Mouse (Mus musculus): ENCODE measurements at regions not wholly inside any gene's neighbourhood (a gene's known extent, or its start where the extent isn't known, plus 50 kb on each side); places are given as distances from the start of the nearest gene placed in this dataset.
"Not testable (repeated sequence)": the region's sequence is repeated elsewhere in the genome, so short reads cannot be mapped to it uniquely, and the experiment has no call there.

DNA sequence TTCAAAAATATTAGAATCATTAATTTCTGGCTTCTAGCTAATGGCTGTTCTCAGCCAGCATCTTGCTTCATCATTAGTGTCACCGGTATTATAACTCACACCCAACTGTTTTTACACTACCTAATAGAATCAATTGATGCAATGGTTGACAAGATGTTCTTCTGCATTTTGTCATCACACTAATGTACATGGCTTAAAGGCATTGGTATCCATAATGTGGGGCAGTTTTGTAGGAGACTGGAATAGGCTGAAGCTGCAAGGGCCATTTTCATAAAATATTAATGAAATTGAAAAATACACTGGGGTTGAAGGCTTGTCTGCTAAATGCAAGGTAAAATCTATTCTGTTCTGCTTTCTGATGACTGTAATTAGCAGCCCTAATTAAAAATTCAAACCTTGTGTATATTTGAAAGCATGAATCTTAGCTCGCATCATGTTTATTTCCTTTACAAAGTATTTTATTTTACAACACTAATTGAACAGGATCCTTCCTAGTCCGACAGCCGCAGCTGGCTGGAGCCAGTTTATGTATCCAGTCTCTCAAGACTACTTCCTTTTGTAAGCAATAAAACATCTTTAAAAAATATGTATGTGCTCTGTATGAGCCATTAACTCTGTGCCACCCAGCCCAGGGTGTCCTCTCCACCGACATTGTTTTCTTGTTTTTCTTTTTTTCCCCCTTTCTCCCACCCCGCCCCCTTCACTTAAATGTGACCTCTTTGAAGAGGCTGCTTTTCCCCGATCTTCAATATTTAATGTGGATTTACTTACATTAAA is 259.6 kb downstream of the Pou4f1 start:
- no peak for DNase-seq

DNA sequence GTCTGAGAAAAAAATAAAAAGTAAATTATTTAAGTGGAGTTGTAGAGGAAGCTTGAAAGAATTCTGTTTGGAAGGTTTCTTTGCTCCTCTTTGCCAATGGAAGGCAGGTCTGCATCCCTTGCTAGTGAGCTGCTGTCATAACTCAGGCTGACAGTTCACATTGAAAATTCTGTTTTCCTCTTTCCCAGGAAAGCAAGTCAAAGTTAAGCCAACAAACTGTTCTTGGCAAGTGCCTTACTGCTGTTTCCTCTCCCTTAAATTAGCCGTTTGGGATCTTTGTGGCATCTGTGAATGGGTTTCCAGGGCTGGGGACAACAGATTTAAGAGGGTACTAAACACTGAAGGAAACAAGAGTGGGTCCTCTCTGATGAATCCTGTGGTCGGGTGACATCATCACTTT is 261.2 kb downstream of the Pou4f1 start:
- DNase-seq: no peak

DNA sequence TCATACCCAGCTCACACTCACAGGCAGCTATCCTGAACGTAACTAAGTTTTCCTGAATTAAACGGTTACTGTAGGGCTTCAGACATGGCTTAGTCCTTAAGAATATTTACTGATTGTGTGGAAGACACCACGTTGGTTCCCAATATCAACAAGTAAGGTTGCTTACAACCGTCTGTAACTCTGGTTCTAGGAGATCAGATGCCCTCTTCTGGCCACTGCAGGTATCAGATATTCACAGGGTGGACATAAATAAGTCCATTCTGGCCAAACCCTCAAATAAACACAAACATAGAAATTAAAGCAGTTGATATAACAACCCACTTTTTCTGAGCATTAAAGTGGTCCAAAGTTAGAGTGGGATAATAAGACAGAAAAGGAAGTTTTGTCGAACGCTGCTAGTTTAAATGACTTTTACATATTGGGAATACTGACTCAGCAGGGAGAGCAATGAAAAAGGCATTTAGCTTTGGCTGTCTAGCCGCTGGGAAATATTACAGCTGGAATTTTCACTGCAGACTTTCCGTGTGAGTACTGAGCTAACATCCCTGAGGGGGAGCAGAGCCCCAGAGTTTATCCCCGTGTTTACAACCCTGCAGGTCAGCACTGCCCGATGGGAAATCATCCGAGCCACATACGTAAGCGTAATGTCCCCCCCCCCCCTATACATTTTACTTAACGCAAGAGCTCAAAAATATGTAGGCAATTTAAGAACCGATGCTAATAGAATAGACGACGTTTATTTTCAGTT is 264.4 kb downstream of the Pou4f1 start:
- no peak for DNase-seq

DNA sequence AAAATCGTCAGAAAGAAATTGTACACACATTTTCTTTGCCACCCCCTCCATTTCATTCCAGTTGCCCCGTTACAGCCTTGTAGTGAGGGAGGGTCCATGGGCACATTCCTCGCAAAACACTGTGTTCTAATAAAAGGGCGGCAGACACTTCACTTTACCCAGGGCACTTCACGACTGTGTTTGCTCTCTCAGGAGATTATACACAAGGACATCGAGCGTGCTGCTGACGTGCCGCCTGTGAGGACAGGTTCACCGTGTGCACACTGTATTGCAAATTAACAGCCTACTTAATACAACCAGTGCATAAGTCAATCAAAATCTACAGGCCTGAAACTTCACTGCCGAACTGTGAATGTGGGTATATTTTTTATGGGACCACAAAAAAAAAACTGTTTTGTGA is 274.6 kb downstream of the Pou4f1 start:
- DNase-seq: no peak

DNA sequence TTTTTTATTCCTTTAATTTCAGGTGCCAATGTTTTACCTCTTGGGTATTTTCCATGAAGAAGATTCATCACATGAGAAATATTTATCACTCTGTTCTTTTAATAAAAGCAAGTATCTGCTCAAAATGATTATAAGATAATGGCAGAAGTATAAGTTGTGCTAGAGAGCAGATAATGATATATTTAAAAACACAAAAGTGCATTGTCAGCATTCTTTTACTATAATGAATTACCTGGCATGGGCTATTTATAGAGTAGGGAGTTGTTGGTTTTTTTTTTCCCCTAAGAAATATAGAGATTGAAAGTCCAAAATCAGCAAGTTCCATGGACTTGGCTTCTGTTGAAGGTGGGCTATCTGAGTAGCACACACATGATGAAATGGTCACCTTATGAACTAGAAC is 292.7 kb downstream of the Pou4f1 start:
- DNase-seq: no peak

DNA sequence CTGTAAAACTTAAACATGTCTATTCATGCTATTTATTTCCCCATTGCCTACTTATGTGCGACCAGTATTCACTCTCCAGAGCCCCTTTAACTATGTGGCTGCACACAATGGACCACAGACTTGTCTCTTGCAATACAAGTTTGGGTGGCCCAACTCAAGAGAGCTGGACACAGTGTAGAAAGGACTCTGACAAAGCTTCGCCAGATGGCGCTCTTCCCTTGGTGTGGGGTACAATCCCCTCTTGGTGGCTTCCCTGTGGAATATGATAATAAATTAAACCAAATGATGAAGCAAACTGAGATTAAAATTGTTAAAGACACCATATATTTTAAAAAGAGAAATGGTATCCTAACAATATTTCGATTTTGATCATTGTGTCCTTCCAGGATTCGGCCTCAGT is 302.6 kb upstream of the Ednrb start:
- DNase-seq: no peak

DNA sequence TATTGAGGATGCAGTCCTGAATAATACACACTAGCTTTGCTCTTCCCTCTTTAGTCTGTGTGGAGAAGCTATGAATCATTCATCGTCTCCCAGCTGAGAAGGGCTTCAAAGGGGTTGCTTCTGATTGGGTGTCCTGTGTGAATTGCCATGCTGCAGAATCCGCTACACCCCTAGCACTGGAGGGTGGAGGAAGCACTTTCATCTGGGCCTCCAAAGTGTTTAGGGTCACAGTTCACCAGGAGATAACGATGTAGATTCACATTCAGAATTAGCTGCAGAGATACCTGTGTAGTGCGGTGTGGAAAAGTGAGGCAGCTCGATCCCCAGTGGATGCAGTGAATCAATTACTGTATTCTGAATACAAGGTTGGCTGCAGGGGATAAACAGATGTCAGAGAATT is 301.2 kb upstream of the Ednrb start:
- DNase-seq: no peak

DNA sequence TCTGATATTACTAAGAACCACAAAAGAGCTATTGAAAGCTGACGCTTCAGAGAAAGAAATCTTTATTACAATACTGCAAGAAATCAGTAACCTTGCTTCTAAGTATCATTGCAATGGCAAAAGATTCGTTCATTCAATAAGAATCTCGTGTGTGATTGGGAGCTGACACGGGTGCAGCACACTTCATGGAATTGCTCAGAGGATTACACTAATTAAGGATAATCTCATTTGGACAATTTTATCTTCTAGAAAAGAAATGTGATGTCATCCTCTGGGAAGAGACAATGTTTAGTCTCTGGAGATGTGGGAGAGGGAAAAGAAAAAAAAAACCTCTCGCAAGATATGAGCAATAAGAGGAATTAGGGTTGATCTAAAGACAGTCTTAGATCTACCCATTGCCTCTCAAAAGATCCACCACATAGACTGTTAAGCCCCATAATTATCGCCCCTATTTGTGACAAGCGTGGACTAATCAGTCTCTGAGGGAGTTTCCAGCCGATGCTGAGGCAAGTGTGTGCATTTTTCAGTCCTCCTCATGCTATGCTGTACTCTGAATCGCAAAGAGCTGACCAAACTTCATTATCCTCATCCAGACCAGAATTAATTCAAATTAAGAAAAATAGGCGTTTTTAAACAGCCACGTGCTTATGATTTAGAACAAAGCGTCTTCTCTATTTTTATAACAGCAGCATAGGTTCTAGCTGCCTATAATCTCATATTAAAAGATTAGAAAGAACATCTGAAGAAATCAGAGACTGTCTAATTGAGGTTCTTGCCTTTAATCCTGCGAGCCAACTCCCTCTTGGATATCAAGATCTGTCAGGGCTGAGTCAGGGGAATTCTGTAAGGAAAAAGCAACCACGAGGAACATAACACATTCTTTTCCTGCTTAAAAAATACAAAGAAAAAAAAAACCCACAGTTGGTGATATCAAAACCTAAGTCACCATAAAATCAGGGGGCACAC is 271.1 kb upstream of the Ednrb start:
- DNase-seq: no peak

DNA sequence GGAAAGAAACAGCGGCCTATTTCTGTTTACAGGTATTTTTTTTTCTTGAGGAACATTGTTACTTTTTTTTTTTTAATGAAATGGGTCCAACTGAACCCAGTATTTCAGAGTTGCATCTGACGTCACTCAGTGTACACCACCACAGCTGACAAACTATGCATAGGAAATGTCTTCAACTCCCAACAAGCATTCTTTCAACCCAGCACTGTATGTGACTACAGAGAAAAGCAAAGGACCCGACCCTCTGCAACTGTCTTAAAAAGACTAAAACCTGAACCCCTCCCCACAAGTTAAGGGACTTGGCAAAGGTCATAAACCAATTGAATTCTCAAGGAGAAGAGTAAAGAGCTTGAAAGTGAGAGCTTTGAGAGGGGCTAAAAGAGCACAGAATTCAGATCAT is 270.0 kb upstream of the Ednrb start:
- DNase-seq: no peak

DNA sequence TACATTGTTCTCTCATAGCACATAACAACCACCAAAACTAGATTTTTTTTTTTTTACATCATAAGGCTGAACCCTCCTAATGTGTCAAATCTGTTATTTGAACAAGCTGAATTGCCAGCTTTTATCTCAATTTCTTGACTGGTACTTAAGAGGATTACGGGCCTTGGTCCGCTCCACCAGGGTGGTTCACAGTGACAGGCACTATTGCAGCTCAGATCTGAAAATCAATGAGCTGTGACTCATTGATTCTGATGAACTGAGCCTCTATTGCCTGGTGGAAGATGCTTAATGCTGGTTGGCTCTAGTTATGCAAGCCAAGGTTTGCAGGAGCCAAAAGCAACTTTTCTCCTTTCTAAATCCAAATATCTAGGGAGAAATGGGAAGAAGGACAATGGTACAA is 269.2 kb upstream of the Ednrb start:
- DNase-seq: no peak

DNA sequence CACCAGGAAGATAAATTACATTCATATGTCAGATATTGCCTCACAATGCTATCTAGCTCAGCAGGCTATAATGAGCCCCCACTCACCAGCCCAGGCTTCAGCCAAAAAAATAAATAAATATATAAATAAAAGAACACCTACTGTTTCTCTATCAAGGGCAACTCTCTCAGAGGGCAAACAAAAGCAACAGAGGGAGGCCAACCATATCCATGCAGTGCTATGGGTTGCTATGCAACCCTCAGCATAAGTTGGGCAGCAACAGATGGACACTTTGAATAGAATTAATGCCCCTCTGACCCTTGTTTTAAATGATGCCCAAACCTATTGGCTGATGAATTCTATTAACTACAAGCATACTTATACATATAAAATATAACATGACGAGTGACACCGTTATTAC is 242.2 kb upstream of the Ednrb start:
- DNase-seq: no peak

DNA sequence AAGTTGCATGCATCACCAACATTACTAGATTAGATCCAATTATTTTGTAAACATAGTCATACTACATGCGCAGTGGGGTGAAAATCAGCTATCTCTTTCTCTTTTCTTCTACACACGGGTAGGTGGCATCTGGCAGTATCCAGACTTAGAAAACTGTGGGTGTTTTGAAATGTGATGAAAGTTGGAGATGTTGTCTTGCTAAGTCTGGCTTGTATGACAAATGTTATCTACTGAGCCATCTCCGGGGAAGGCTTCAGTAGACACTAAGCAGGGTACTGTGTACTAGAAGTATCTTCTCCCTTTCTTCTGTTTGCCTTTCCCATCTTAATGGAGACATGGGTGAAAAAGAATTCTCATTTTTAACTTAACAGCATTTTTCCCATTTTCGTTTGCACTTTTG is 220.0 kb upstream of the Ednrb start:
- DNase-seq: not testable (repeated sequence)

DNA sequence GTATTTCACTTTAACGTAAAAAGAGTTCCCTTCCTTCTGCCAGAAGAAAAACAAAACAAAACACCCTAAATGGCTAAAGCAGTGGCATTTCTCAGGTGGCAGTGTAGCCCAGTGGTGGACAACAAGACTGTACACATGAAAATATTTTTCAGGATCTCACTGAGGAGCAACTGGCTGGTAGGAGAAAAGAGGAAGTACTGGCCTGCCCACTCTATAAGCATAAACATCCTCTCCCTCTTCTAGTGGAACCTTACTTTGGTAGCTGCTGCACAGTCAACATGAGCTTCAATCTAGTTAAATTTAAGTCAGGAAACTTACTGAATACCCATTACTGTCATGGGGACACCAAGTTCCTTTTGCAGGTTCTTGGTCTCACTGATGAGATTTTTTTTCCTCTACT is 209.5 kb upstream of the Ednrb start:
- DNase-seq: no peak

DNA sequence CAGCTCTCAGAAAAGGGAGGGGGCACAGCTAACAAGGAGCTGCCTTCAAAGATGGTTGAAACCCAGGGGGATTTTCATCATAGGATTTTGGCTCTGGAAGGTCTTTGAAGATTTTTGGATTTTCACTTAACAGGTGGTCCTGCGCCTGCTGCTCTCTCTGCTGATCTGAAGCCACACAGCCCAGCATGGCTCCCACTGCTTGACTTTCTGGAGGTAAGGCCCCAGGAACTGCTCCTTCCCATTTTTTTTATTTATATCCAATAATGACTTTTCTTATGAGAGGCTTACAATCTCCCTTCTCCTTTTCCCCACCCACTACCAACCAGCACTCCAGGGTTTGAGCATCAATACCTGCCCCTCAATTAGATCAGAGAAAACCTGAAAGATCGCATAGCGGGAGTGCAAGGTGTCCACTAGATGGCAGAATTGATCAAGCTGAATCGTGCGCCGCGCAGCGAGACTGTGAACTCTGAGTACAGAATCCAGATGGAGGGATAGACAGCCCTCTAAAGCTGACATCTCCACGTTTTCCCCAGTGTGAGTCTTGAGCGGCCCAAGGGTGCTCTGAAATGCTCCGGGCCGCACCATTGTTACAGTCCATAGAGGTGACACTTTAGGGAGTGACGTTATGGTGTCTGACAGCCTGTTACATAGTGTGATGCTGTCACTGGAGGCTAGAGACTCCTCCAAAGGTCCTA is 194.6 kb upstream of the Ednrb start:
- peak; percentile 59 for DNase-seq

DNA sequence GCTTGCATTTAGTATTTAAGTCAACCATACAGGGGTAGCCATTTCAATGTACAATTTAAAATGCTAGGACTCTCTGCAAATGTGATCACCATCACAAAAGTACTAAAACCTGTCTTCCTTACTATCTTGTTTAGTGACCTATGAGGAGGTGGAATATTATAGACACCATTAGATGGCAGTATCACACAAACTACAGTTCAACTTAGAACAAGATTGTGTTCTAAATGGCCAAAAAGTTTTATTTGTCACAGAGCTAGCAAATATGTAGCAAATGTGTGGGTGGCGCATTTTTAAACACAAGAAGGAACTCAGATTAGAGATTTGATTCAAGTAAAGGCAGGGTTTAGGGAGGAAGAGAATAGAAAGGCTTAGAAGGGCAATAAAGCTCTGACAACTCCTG is 189.4 kb upstream of the Ednrb start:
- DNase-seq: no peak

DNA sequence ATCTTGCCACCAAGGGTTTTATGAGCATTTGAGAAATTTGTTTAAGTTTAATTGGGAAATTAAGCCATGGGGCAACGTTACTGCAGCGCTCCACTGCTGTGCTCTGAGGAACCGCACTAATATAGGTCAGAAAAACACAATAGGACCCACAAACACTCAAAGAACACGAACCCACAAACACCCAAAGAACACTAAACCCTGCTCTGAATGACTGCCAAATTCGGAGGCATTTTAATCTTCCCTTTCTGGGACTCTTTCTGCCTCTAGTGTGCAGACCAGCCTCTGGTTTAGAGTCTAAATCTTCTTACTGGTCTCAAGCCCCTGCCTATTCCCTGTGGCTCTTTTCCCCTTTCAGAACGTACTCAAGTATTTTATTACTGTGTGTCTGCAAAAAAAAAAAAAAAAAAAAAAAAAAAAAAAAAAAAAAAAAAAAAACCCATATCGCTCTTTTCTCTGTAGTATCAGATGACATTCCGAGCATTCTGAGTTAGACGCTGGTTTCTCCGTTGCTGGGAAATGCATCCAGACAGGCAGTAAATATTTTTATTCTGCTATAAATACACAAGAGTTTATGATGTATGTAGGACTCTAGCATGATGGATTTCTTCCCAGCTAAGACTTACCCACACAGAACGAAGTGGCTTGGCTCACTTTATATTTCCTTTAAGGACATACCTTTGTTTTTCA is 186.7 kb upstream of the Ednrb start:
- no peak for DNase-seq

DNA sequence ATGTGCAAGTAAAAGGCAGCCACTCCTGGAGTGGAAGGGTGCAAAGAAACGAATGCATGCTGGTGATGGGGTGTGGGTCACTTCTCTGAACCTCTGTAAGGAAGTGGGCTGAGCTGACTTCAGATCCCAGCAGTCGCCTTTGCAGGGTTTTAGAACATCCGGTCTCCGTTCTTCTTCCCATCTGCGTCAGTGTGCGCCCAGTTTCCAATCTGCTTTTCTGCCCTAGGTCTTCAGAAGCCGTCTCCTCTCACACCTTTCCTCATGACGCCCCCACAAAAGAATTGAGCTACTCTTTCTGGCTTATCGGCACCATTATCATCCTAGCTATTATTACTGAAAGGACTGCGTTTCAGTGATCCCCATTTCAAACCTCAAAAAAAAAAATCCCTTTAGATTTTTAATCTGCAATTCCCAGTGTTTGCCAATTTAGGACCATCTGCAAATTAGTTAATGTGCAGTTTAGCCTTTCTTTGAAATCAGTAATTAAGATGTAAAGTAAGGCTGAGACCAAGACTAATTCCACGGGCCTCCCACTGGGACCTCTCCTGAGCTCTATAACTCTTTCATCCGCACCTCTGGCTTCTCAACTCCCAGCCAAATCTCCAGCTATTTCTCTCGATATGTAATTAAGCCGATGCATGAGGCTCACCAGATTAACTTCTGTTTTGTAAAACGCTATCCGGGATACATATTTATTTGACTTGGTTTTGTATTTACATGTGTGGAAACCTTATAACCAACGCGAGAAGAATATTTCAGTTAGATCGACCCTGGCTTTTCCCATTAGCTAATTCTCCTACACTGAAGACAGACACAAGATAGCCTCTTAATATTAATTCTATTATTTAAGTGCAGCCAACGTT is 185.7 kb upstream of the Ednrb start:
- no peak for DNase-seq

DNA sequence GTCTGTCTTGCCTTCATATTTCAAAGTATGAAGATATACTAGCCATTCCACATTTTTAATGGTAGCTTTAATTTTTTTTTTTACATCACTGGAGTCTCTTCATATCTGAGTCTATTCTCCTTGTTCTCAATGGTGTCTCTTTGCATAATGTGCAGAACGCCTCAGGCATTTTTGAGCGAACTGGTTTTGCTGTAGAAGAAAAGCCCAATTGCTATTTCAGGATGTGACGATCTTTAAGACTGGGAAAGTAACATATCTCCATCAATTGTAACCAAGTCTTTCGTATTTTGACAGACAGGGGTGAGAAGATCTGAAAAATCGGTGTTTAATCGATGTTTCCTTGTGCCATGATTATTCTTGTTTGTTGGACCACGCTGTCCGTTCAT is 183.7 kb upstream of the Ednrb start:
- no peak for DNase-seq

DNA sequence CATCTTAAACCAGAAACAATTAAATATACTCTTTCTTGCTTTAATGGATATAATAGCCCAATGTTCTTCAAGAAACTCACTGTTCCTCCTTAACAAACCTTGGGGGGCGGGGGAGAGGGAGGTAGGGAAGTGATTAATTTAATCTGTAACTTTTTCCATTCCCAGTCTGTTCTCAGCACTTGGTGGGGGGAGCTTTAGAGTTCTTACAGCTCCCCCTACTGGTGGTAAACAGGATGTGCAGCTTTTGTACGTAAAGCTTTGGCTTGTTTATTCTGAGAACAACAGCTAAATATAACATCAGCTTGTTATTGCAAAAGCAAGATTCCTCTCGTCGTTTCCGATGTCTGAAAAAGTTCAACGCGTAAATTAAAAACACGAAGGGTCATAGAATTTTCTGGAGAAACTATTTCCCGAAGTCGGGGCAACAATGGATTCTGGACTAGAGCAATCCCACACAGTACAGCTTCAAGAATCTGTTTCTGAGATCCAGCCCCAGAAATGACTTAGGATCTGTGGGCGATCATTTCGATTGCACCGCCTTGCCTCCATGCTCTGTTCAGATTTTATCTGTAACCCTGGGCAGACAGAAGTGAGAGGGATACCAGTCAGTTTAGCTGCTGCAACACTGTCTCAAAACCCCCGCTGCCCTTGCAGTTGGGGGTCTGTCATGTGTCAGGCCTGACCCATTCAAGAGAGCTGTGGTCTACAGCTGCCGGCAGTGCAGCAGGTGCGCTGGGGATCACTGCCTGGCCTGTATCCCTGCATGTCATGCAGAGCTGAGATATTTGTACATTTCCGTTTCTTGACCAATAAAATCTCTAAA is 183.1 kb upstream of the Ednrb start:
- DNase-seq: peak; percentile 49

DNA sequence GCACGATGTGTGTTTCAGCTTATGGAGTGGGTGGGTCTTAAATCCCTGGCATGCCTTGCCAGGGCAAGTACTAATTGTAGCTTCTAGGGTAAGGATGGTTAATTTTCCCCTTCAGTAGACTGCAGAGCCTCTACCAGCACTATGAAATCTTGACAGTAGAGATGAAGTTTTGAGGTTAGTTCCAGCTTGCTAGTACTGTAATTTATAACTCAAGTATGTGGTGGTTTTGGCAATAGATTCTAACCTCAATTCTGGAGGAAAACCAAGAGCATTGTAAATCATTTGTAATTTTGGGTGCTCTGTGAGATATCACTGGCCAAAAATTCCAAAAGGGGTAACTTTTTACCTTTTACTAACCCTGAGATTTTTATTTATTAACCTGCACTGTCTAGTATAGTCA is 164.3 kb upstream of the Ednrb start:
- DNase-seq: no peak

Measured in kidney, adult 18-20 months (tissue).